Mouse (Mus musculus) erythroblast, embryonic 14.5 days (primary cell): ENCODE data around the gene Fam120c. TPM values are rescaled to one million over a fixed set of nuclear protein-coding genes. Genes with fewer than 3 reads are reported as not detected.
"Not testable (repeated sequence)": the region's sequence is repeated elsewhere in the genome, so short reads cannot be mapped to it uniquely, and the experiment has no call there.

ENCODE experiments used
- H3K27me3 ChIP-seq: 2 replicates; pipeline ENCODE4 v1.6.1; 2012; ENCODE audit warnings: inconsistent platforms; ENCODE audit not compliant: control insufficient read depth
- H3K36me3 ChIP-seq: 2 replicates; pipeline ENCODE4 v1.6.1; 2012; ENCODE audit warnings: mild to moderate bottlenecking, inconsistent platforms; ENCODE audit not compliant: control insufficient read depth
- H3K4me1 ChIP-seq: 2 replicates; pipeline ENCODE4 v1.6.1; 2012; ENCODE audit warnings: inconsistent platforms; ENCODE audit not compliant: control insufficient read depth
- H3K4me3 ChIP-seq: replicated peaks from 2 replicates; pipeline ENCODE3; 2012; ENCODE audit warnings: moderate library complexity, mild to moderate bottlenecking, inconsistent platforms
- H3K9me3 ChIP-seq: 2 replicates; pipeline ENCODE4 v1.6.1; 2012; ENCODE audit warnings: low read length, inconsistent platforms, mixed read lengths; ENCODE audit not compliant: control insufficient read depth
- GATA1 ChIP-seq: IDR thresholded peaks from 2 replicates; pipeline ENCODE4 v1.6.1; 2012; ENCODE audit warnings: low read length, inconsistent platforms, mixed read lengths
- TAL1 ChIP-seq: IDR thresholded peaks from 3 replicates; pipeline ENCODE4 v1.6.1; 2012; ENCODE audit warnings: low read length, inconsistent platforms, mixed read lengths
- polyA plus RNA-seq: library from polyadenylated mRNA; stranded (reverse); fragments of >175 nt; gene quantifications from 2 replicates; pipeline ENCODE4 v1.2.3, GENCODE M21; 2012

Fam120c gene
- polyA plus RNA-seq, 1 experiment = 0.04 TPM

DNA sequence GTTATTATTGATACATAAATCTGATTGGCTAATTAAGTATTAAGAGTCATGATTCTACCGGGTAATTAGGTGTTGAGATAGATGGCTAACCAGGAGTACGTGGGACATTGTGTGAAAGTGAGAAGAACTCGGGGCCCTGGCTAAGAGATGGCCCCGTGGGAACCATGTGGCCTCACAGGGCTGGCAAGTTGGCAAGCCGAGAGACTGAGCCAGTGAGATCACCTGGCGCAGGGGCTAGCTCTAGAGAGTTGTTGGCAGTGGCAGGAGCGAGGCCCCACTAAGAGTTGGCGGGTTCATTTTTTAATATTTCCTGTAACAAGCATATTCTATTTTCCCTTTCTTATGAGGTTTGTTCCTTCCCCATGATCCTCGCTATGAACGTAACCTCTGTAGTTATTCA lies 74.8 kb downstream of the Fam120c start:
- no peak for TF ChIP-seq GATA1
- TF ChIP-seq TAL1 = no peak
- Histone ChIP-seq H3K9me3 (no peaks in the 10 kb centered on the region), H3K4me1 (no peaks in the 10 kb centered on the region), H3K27me3 (no peaks in the 10 kb centered on the region), H3K36me3 (no peaks in the 10 kb centered on the region), H3K4me3 (no peak overlapping the region)

GRCm38 (mm10) chrX:151420791-151421190 lies 76.8 kb downstream of the Fam120c start:
- H3K36me3 ChIP-seq = no peaks in the 10 kb centered on the region
- no peak for TF ChIP-seq TAL1
- TF ChIP-seq GATA1 = no peak
- H3K27me3 ChIP-seq = no peaks in the 10 kb centered on the region
- H3K4me3 ChIP-seq = no peak overlapping the region
- H3K4me1 ChIP-seq = no peaks in the 10 kb centered on the region
- no peaks in the 10 kb centered on the region for H3K9me3 ChIP-seq

GRCm38 (mm10) chrX:151443637-151444036 lies 99.7 kb downstream of the Fam120c start:
- H3K36me3 ChIP-seq = no peaks in the 10 kb centered on the region
- no peak for TF ChIP-seq GATA1
- H3K4me1 ChIP-seq = peaks cover 1% of the 10 kb centered on the region; the same call in 1 of the 2 replicates
- no peaks in the 10 kb centered on the region for H3K27me3 ChIP-seq
- H3K9me3 ChIP-seq = no peaks in the 10 kb centered on the region
- H3K4me3 ChIP-seq = no peak overlapping the region

GRCm38 (mm10) chrX:151444189-151444588 lies 100.2 kb downstream of the Fam120c start:
- Histone ChIP-seq H3K4me1 (peaks cover 1% of the 10 kb centered on the region; the same call in 1 of the 2 replicates), H3K9me3 (no peaks in the 10 kb centered on the region), H3K27me3 (no peaks in the 10 kb centered on the region), H3K36me3 (no peaks in the 10 kb centered on the region), H3K4me3 (no peak overlapping the region)
- TF ChIP-seq GATA1 (no peak), TAL1 (no peak)

DNA sequence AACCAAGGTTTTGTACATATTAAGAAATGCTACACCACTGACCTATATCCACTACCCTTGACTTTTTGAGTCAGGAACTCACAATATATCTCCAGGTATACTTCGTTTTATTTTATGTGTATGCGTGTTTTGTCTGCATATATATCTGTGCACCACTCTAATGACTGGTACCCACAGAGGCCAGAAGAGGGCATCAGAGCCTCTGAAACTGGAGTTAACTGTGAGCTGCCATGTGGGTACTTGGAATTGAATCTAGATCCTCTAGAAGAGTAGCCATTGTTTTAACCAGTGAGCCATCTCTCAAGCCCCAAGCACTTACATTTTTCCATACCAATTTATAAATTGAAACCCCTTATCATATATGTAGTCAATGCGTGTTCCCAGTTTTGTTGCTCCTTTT lies 144.2 kb downstream of the Fam120c start:
- Histone ChIP-seq H3K4me1 (no peaks in the 10 kb centered on the region), H3K27me3 (no peaks in the 10 kb centered on the region), H3K36me3 (no peaks in the 10 kb centered on the region), H3K4me3 (no peak overlapping the region), H3K9me3 (no peaks in the 10 kb centered on the region)
- TF ChIP-seq TAL1 (no peak), GATA1 (no peak)

- H3K27me3 ChIP-seq, H3K36me3 ChIP-seq, H3K4me3 ChIP-seq, H3K4me1 ChIP-seq, H3K9me3 ChIP-seq: not testable (repeated sequence)
Measured at GRCm38 (mm10) chrX:151493269-151493668, 149.3 kb downstream of the Fam120c start.

GRCm38 (mm10) chrX:151496596-151496995 lies 152.6 kb downstream of the Fam120c start:
- Histone ChIP-seq H3K4me3 (no peak overlapping the region), H3K36me3 (no peaks in the 10 kb centered on the region), H3K27me3 (no peaks in the 10 kb centered on the region), H3K4me1 (no peaks in the 10 kb centered on the region), H3K9me3 (no peaks in the 10 kb centered on the region)
- TF ChIP-seq TAL1 (no peak), GATA1 (no peak)

DNA sequence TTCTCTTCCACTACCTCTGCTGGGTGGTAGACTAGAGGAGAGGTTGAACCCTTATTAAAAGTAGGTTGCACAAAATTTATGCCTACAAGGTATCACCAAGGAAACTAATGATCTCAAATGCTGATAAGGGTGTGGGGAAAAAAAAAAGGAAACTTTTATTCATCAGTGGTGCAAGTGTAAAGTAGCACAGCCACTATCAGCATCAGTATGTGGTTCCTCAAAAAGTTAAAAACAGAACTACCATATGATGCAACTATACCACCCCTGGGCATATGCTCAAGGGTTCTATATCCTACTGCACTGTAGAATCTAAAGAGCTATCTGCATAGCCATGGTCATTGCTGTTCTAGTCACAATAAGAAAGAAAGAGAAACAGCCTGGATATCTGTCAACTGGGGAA lies 164.6 kb downstream of the Fam120c start:
- H3K36me3 ChIP-seq = no peaks in the 10 kb centered on the region
- H3K4me1 ChIP-seq = no peaks in the 10 kb centered on the region
- H3K27me3 ChIP-seq = no peaks in the 10 kb centered on the region
- no peaks in the 10 kb centered on the region for H3K9me3 ChIP-seq
- no peak overlapping the region for H3K4me3 ChIP-seq
- TF ChIP-seq TAL1 = no peak
- no peak for TF ChIP-seq GATA1

DNA sequence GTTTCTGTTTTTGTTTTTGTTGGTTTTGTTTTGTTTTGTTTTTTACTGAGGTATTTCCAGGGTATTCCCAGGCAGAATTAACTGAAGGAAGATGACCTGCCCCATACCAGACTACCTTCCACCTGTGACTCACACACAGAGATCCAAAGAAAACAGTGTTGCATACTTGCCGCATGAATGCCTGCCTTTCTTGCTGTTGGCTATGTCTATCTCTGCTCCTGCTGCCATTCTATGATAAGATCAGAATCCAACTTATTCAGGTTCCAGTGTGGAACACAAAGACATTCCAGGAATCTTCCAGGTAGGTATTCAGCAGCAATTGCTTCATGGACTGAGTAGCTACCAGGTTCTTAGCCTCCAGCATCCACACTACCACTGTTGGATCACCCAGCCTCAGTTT lies 165.9 kb downstream of the Fam120c start:
- H3K36me3 ChIP-seq = no peaks in the 10 kb centered on the region
- TF ChIP-seq TAL1 (no peak), GATA1 (no peak)
- H3K27me3 ChIP-seq = no peaks in the 10 kb centered on the region
- no peaks in the 10 kb centered on the region for H3K4me1 ChIP-seq
- H3K4me3 ChIP-seq = no peak overlapping the region
- H3K9me3 ChIP-seq = no peaks in the 10 kb centered on the region

DNA sequence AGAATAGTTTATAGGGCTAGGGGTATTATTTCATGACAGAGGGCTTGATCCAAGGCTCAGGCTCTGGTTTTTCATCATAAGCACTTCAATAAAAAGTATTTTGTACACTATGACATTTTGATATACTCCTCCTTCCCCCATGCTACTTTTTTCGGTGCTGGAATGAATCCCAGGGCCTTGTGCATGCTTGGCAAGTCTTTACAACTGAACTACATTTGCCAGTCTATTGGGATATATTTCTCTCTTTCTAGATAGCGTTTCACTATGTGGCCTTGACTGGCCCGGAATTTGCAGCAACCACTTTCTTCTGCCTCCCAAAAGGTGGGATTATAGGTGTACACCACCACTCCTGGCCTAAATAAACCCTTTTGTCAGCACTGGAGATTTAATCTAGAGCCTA lies 169.1 kb downstream of the Fam120c start:
- Histone ChIP-seq H3K27me3 (no peaks in the 10 kb centered on the region), H3K4me1 (peaks cover 8% of the 10 kb centered on the region), H3K36me3 (no peaks in the 10 kb centered on the region), H3K4me3 (no peak overlapping the region), H3K9me3 (no peaks in the 10 kb centered on the region)
- no peak for TF ChIP-seq TAL1
- TF ChIP-seq GATA1 = no peak
